Mouse (Mus musculus): ENCODE results near the gene Ace3. TPM values are rescaled to one million over a fixed set of nuclear protein-coding genes. Genes with fewer than 3 reads are reported as not detected.
A peak's percentile ranks its signal among the peaks of the same experiment; 100 is the strongest.
"Not testable (repeated sequence)": the region's sequence is repeated elsewhere in the genome, so short reads cannot be mapped to it uniquely, and the experiment has no call there.

Ace3 gene
- polyA plus RNA-seq, 1 experiment, result not detected

DNA sequence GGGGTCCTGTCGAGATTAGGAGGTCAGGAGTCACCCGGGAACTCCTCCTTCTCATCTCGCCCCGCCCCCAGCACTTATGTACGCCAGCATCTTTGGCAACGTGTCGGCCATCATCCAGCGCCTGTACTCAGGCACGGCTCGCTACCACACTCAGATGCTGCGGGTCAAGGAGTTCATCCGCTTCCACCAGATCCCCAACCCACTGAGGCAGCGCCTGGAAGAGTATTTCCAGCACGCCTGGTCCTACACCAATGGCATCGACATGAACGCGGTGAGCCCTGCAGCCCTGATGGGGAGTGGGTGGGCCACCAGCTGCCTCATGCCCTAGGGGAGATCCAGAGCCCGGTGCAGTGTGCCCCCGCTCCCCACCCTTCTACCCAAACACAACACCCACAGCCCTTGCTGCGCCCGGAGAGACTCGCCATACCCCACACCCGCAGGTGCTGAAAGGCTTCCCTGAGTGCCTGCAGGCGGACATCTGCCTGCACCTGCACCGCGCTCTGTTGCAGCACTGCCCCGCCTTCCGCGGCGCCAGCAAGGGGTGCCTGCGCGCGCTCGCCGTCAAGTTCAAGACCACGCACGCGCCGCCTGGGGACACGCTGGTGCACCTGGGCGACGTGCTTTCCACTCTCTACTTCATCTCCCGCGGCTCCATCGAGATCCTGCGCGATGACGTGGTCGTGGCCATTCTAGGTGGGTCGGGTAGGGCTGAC is 25.7 kb downstream of the Ace3 start:
- Histone ChIP-seq H3ac (ENCODE audit: control insufficient read depth, insufficient read length, low read depth) (no peak overlapping the region), H3K27me3 (ENCODE audit: control insufficient read depth, insufficient read depth, insufficient read length) (peaks cover 79% of the 10 kb centered on the region), H3K79me3 (ENCODE audit: low read depth) (no peaks in the 10 kb centered on the region), H3K79me2 (ENCODE audit: control insufficient read depth, insufficient read depth) (no peaks in the 10 kb centered on the region), H3K4me3 (ENCODE audit: insufficient read depth, poor library complexity, severe bottlenecking) (no peak overlapping the region), H3K36me3 (ENCODE audit: control insufficient read depth, insufficient read depth) (no peaks in the 10 kb centered on the region)
- TF ChIP-seq CEBPB (IDR thresholded peaks at IDR 0.05; ENCODE audit: low read depth) (no peak), MYOG (IDR thresholded peaks at IDR 0.05; ENCODE audit: control insufficient read depth, extremely low read depth, insufficient read length) (no peak), FOSL1 (IDR thresholded peaks at IDR 0.05; ENCODE audit: insufficient read depth, low read length, poor library complexity, severe bottlenecking) (no peak), MYOD1 (IDR thresholded peaks at IDR 0.05; ENCODE audit: control insufficient read depth, insufficient read length, low read depth) (no peak), CTCF (IDR thresholded peaks at IDR 0.05; ENCODE audit: control insufficient read depth, insufficient read depth, insufficient read length) (no peak), USF1 (IDR thresholded peaks at IDR 0.05; ENCODE audit: low read depth) (no peak)

DNA sequence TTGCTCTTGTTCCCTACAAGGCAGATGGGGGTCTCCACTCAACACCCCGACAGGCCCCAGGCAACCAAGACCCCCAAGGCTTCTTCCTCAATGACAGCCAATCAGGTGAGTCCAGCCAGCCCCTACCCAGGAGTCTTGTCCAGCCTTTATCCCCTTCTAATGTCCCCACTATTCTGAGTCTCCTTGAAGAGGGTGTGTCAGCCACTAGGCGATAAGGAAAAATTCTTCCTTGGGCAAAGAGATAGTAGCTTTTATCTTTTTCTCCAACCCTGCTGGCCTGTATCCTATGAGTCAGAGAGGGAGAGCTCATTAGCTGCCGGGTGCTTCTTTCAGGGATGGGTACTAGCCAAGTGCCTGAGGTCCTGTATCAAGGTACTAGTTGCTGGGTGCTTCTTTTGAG is 31.3 kb downstream of the Ace3 start:
- H3ac ChIP-seq (ENCODE audit: control insufficient read depth, insufficient read length, low read depth), result no peak overlapping the region
- H3K4me3 ChIP-seq (ENCODE audit: insufficient read depth, poor library complexity, severe bottlenecking), result no peak overlapping the region
- no peaks in the 10 kb centered on the region for H3K79me3 ChIP-seq (ENCODE audit: low read depth)
- H3K36me3 ChIP-seq (ENCODE audit: control insufficient read depth, insufficient read depth), result no peaks in the 10 kb centered on the region
- peaks cover 42% of the 10 kb centered on the region for H3K27me3 ChIP-seq (ENCODE audit: control insufficient read depth, insufficient read depth, insufficient read length)
- H3K79me2 ChIP-seq (ENCODE audit: control insufficient read depth, insufficient read depth), result no peaks in the 10 kb centered on the region
- TF ChIP-seq MYOD1 (IDR thresholded peaks at IDR 0.05; ENCODE audit: control insufficient read depth, insufficient read length, low read depth), result no peak
- no peak for TF ChIP-seq USF1 (IDR thresholded peaks at IDR 0.05; ENCODE audit: low read depth)
- TF ChIP-seq FOSL1 (IDR thresholded peaks at IDR 0.05; ENCODE audit: insufficient read depth, low read length, poor library complexity, severe bottlenecking), result no peak
- TF ChIP-seq CTCF (IDR thresholded peaks at IDR 0.05; ENCODE audit: control insufficient read depth, insufficient read depth, insufficient read length), result no peak
- TF ChIP-seq MYOG (IDR thresholded peaks at IDR 0.05; ENCODE audit: control insufficient read depth, extremely low read depth, insufficient read length), result no peak
- no peak for TF ChIP-seq CEBPB (IDR thresholded peaks at IDR 0.05; ENCODE audit: low read depth)
- TF ChIP-seq MAX (IDR thresholded peaks at IDR 0.05), result no peak

DNA sequence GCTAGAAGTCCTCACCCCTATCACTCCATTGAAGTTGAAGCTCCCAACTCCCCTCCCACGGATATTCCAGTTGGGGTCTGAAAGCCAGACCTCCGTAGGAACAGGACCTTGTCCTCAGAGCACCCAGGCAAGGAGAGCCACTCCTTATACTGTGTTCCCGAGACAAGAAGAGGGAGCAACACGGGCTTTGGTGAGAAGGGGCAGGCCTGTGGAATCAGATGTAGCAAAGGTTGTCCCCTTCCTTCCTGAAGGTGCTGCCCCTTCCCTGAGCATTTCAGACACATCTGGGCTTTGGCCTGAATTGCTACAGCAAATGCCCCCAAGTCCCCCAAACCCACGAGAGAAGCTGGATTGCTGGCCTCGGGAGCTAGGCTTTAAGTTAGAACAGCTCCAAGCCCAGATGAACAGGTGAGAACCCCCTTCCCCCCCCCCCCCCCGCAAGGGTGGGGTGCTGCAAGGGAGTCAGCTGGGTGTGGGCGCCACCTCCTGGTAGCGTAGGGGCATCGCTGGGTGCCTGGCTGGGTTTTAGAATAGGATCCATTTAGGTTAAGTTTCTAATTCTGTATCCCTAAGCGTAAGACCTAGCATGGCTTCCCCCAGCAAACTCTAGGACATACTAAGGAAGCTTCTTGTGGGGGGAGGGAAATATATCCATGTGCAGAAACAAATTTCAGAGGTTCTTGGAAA is 32.1 kb downstream of the Ace3 start:
- Histone ChIP-seq H3ac (ENCODE audit: control insufficient read depth, insufficient read length, low read depth) (no peak overlapping the region), H3K27me3 (ENCODE audit: control insufficient read depth, insufficient read depth, insufficient read length) (peaks cover 33% of the 10 kb centered on the region), H3K79me3 (ENCODE audit: low read depth) (no peaks in the 10 kb centered on the region), H3K4me3 (ENCODE audit: insufficient read depth, poor library complexity, severe bottlenecking) (no peak overlapping the region), H3K36me3 (ENCODE audit: control insufficient read depth, insufficient read depth) (no peaks in the 10 kb centered on the region), H3K79me2 (ENCODE audit: control insufficient read depth, insufficient read depth) (no peaks in the 10 kb centered on the region)
- no peak for TF ChIP-seq MAX (IDR thresholded peaks at IDR 0.05)
- no peak for TF ChIP-seq CEBPB (IDR thresholded peaks at IDR 0.05; ENCODE audit: low read depth)
- peak; percentile 87 for TF ChIP-seq CTCF (IDR thresholded peaks at IDR 0.05; ENCODE audit: control insufficient read depth, insufficient read depth, insufficient read length)

GRCm38 (mm10) chr11:106027607-106028006 is 33.1 kb downstream of the Ace3 start:
- no peaks in the 10 kb centered on the region for H3K36me3 ChIP-seq (ENCODE audit: control insufficient read depth, insufficient read depth)
- no peaks in the 10 kb centered on the region for H3K79me3 ChIP-seq (ENCODE audit: low read depth)
- no peak overlapping the region for H3ac ChIP-seq (ENCODE audit: control insufficient read depth, insufficient read length, low read depth)
- H3K79me2 ChIP-seq (ENCODE audit: control insufficient read depth, insufficient read depth), result no peaks in the 10 kb centered on the region
- peaks cover 24% of the 10 kb centered on the region for H3K27me3 ChIP-seq (ENCODE audit: control insufficient read depth, insufficient read depth, insufficient read length)
- H3K4me3 ChIP-seq (ENCODE audit: insufficient read depth, poor library complexity, severe bottlenecking), result no peak overlapping the region
- TF ChIP-seq CTCF (IDR thresholded peaks at IDR 0.05; ENCODE audit: control insufficient read depth, insufficient read depth, insufficient read length) (no peak), MYOD1 (IDR thresholded peaks at IDR 0.05; ENCODE audit: control insufficient read depth, insufficient read length, low read depth) (no peak), CEBPB (IDR thresholded peaks at IDR 0.05; ENCODE audit: low read depth) (no peak), USF1 (IDR thresholded peaks at IDR 0.05; ENCODE audit: low read depth) (no peak), MAX (IDR thresholded peaks at IDR 0.05) (no peak), FOSL1 (IDR thresholded peaks at IDR 0.05; ENCODE audit: insufficient read depth, low read length, poor library complexity, severe bottlenecking) (no peak), MYOG (IDR thresholded peaks at IDR 0.05; ENCODE audit: control insufficient read depth, extremely low read depth, insufficient read length) (no peak)

DNA sequence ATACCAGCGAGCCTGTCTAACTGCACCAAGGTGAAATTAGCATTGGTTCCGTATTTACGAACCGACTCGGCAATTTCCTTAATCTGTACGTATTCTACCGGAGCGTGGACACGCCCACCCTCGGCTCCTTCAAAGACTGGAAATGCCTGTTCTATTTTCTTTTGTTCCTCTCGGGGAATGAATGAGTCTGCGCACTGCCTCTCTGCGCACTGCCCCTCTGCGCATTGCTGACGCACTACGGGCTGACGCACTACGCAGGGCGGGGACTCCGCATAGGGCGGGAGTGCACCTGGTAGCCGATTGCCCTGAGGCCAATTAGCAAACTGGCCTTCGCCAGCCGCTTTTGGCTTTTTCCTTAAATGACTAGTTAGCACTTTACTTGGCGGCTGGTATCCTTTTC is 37.6 kb downstream of the Ace3 start:
- H3K36me3 ChIP-seq (ENCODE audit: control insufficient read depth, insufficient read depth); H3ac ChIP-seq (ENCODE audit: control insufficient read depth, insufficient read length, low read depth); H3K79me2 ChIP-seq (ENCODE audit: control insufficient read depth, insufficient read depth); H3K27me3 ChIP-seq (ENCODE audit: control insufficient read depth, insufficient read depth, insufficient read length); H3K4me3 ChIP-seq (ENCODE audit: insufficient read depth, poor library complexity, severe bottlenecking); H3K79me3 ChIP-seq (ENCODE audit: low read depth): not testable (repeated sequence)

- TF ChIP-seq USF1 (IDR thresholded peaks at IDR 0.05; ENCODE audit: low read depth) (no peak), CTCF (IDR thresholded peaks at IDR 0.05; ENCODE audit: control insufficient read depth, insufficient read depth, insufficient read length) (no peak), FOSL1 (IDR thresholded peaks at IDR 0.05; ENCODE audit: insufficient read depth, low read length, poor library complexity, severe bottlenecking) (no peak), CEBPB (IDR thresholded peaks at IDR 0.05; ENCODE audit: low read depth) (no peak), MYOG (IDR thresholded peaks at IDR 0.05; ENCODE audit: control insufficient read depth, extremely low read depth, insufficient read length) (no peak), MAX (IDR thresholded peaks at IDR 0.05) (no peak), MYOD1 (IDR thresholded peaks at IDR 0.05; ENCODE audit: control insufficient read depth, insufficient read length, low read depth) (no peak)
- H3K79me2 ChIP-seq (ENCODE audit: control insufficient read depth, insufficient read depth), result peaks cover 18% of the 10 kb centered on the region
- peaks cover 16% of the 10 kb centered on the region for H3K79me3 ChIP-seq (ENCODE audit: low read depth)
- H3K36me3 ChIP-seq (ENCODE audit: control insufficient read depth, insufficient read depth), result no peaks in the 10 kb centered on the region
- no peaks in the 10 kb centered on the region for H3K27me3 ChIP-seq (ENCODE audit: control insufficient read depth, insufficient read depth, insufficient read length)
- no peak overlapping the region for H3K4me3 ChIP-seq (ENCODE audit: insufficient read depth, poor library complexity, severe bottlenecking)
- no peak overlapping the region for H3ac ChIP-seq (ENCODE audit: control insufficient read depth, insufficient read length, low read depth)
Observed at GRCm38 (mm10) chr11:106033491-106033919, 39.0 kb downstream of the Ace3 start.
